Mouse (Mus musculus) monocyte, adult 2 months (primary cell): ENCODE results near the gene Wdr1.

ENCODE experiments used
- DNase-seq, 2 experiments: peaks; one replicate each; pipeline ENCODE4 v3.0.0; 2022; ENCODE audit warnings: low spot score in 2 of 2, low read depth in 1 of 2

Wdr1 gene

DNA sequence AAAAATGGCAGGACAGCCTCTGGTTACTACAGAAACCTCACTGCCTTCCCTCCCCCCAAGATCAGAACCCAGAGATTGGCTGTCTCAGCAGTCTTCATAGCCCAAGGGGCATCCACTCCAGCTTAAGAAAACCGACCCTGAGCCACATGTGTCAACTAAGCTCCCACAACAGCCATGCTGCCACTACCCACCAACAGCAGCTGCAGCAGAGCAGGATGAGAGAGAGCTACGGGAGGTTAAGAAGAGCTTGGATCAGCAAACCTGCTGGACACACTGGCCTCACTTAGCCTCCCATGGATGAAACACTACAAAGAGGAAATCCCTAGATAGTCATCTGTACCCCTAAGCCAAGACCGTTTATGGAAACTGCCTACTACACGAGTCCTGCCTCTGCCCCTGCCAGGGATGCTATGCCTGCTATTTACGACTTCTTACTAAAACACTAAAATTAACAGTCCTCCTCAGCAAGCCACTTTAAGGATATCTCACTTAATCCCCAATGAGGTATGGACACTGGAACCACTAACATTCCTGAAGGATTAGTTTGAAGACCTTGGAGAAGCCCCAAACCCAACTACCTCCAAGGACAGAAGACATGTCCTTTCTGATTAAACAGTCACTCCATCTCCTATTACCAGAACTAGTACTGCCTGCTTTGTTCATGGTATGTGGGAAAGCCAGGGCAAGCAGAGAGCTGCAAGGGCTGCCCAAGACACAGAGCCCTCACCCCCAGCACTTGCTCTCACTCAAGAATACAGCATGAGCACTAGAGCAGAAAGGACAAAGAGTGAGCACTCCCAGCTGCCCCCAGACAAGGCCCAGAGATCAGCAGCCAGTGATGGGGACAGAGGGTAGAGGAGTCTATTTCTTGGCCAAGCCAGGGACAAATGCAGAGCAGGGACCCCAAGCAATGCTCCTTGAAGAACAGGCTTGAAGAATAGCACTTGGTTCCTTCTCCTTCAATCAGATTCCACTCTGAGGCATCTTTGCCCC is 18.3 kb downstream of the Wdr1 start:
- DNase-seq, result no peak

DNA sequence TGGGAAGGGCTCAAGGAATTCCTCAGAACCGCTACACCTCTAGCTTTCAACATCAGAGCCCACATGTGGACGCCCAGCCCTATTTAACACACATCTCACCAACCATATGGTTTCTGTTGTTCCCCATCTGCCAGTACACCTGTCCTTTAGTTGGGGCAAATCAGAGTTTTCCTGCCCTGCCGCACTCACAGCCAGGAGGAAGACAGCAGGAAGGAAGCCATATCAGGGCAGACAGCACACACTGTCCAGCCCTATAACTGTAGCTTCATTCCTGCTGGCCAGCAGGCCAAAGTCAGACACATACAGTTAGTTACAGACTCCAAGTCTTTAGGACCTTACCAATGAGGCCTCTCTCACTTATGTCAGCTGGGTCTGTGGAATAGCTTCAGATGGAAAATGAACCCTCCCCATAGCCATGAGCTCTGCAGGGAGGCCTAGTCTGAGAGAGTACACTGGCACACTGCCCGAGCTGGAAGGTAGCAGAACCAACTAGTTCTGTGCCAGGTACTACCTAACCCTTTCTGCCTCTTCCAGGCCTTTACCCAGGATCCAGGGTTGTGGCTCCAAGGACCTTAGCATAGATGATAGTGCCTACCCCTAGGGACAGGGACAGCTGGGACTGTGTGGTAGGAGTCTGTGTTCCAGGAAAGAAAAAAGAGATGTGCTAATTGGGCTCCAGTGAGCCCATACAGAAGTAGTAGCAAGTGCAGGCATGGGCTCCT is 19.4 kb downstream of the Wdr1 start:
- no peak for DNase-seq

DNA sequence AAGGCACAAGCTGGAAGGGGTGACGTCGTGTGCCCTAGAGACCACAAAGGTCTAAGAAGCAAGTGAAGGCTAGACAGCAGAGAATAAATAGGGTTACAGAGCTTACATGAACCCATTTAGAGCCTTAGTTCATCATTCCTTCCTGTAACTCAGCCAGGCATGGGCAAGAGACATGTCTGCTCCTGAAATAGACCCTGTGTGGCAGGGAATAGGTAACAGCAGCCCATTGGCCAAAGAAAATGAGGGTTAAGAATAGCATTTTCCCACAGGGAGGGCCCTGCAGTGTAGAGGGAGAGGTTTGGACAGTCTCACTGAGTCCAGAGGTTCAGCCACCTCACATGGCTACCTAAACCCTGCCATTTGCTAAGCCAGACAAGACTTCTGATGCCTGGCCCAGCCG is 21.3 kb downstream of the Wdr1 start:
- DNase-seq, result no peak

DNA sequence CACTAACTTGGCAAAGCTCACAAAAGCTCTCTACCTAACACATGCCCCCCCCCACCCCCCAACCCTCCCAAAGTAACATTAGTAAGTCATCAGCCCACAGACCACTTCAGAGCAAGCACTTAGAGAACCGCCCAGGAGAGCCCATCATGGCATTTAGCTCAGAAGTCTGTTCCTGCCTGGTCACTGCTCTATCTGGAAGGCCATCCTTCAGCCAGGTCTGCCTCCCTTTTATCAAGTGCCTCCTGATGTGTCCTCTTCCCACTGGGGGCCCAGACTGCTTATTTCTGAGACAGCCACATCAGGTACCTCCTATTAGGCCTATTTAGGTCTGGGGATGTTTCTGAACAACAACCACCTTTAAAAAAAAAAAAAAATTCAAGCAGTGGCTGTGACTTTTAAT is 22.1 kb downstream of the Wdr1 start:
- no peak for DNase-seq

DNA sequence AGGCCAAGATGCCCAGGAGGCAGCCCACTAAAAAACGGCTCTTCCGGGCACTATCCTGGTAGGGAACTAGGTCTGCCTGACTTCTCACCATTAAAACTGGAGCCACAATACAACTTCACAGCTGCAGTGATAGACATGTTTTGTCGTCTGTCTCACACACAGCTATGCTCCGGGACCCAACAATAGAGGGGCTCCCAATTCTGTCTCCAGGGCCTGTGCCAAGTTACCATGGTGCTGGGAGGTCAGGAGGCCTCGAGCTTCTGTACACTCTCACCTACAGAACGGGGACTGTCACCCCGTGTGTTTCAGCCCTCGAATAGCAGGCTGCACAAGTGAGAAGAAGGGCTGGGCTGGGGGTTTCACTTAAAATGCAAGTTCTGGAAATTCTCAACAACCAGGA is 24.5 kb downstream of the Wdr1 start:
- no peak for DNase-seq

DNA sequence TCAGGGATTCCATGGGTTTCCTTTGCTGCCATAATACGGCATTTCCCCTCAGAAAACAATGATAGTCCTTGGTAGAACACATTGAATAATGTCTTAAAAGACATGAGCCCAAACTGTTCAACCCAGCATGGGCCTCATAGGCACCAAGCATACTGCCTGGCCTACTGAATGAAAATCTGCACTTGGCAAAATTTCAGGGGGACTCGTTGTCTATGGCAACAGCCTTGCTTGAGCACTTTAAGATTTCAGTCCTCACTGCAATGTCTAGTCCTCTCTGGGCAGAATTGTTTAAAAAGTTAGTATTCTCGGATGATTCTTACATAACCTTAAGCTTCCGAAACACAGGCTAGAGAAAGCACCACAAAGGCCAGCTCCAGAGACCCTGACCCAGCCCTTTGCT is 25.2 kb downstream of the Wdr1 start:
- no peak for DNase-seq

DNA sequence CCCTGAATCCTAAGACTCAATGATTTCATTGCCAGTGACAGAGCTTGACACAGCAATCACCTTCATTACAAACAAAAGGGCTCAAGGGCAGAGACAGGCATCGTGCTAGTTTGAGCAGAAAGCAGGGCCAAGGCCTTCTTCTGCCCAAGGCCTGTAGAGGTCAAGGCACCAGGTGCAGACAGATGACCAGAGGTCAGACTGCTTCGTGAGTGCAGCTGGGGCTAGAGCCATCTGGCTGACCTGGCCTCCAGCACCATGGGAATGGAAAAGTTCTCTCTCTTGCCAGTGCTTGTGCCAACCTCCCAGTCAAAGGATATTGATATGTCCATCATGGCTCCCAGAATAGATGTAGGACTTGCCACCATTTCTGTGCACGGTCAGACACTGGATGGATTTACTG is 26.2 kb downstream of the Wdr1 start:
- no peak for DNase-seq

DNA sequence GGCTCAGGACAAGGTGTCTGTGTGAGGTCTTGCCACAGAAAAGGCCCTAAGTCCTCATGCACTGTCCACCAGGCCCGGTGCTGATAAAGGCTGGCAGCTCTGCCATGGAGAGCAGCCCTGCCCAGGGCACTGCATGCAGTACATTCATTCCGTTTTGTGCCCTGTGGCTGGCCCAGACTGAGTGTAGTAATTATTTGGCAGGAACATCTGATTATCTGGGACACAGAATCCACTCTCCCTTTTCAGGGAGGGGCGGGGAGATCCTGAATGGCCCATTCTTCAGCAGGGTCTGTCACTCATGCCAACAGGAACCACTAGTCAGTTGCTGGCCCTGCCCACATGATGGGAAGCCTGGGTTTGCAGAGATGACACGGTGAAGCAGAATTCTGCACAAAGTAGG is 30.9 kb downstream of the Wdr1 start:
- DNase-seq, result no peak

DNA sequence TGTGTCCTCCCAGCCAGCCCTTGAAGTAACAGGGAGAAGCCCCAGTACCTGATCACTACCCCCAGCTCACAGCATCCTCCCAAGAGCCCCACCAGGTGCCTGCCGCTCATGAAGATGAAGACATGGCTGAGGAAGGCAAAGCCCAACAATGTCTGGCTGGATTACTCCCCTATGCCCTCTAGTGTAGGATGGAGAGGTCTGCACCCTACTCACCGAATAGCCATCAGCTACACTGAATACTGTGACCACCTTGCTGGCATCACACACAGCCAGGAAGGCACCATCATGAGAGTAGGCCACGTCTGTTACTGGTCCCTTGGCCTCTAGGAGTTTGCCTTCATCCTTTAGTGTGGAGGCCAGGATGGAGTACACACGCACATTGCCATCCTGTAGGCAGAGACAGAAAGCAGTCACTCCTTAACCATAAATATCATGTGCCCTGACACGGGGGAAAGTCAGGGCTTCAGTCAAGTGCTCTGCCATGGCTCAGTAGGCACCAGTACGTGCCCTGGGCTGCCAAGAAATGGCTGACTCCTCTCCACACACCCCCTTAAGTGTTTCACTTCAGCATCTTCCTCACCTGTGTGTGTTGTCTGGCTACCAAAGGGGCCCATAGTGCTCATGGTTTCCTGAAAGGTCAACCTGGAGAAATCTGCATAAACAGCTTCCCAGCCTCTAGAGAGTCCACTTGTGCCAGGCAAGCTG is 33.1 kb downstream of the Wdr1 start:
- DNase-seq, result no peak

DNA sequence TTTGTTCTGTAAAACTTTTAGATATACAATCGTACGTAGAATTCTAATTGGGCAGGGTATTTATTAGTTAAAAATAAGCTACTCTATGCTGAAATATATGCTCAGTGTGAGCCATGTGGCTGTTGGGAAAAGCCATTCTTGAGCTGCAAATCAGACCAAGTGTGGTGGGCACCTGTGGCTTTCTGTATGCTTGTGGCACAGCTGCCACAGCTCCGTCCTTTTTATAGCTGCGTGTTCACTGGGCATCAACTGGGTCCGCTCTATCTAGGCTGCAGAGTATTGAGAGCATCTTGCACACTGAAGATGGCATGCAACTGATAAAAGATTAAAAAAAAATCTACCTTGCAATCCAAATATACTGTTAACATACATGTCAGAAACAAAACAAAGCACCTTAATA is 40.0 kb downstream of the Wdr1 start:
- DNase-seq, result no peak

DNA sequence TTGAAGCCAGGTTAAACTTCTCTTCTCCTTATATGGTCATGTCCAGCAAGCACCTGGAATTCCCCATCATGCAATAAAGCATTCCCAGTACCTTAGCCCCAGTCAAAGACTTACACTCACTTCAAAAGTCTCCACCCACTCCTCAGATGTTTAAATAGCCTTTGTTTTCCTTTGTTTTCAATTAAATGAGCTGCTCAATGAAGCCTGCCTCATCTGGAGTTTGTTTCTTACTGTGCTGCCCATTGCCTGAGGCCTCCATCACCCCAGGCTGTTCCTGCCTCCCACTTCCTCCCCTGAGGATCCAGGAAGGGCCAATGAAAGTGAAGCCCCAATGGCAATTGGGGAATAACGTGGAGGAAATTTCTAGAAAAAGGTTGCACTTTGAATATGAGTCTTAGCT is 42.2 kb downstream of the Wdr1 start:
- DNase-seq, result no peak

DNA sequence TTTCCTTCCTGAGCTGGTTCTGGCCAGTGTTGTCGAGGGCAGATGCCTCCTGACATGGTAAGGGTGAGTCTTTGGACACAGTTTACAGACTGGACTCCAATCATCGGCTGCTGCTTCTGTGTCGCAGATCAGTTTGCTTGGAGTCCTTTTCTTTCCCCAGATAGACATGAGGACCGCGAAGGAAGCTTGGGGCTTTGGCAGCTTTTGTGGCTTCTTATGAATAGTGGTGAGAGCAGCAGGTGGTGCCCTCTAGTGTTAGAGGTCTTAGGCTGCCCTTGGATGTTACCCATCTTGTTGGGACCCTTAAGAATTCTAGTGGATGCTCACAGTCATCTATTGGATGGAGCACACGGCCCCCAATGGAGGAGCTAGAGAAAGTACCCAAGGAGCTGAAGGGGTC is 46.8 kb downstream of the Wdr1 start:
- no peak for DNase-seq

DNA sequence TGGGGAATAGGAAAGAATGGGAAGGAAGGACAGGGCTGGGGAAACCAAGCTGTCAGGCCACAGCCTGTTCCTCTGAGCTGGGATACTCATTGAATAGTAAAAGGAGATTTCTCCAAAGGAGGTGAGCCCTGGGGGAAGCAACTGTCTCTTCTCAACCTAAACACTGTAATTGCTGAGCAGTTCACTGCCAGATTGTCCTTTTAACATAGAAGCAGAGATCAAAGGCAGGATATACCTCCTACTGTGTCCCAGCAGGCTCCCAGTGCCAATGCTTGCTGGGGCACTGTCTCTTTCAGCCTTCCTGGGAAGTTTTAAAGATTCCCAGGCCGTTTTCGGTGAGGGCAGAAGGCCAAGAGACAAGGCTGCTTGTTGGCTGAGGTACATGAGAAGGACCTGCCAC is 50.0 kb downstream of the Wdr1 start:
- no peak for DNase-seq

DNA sequence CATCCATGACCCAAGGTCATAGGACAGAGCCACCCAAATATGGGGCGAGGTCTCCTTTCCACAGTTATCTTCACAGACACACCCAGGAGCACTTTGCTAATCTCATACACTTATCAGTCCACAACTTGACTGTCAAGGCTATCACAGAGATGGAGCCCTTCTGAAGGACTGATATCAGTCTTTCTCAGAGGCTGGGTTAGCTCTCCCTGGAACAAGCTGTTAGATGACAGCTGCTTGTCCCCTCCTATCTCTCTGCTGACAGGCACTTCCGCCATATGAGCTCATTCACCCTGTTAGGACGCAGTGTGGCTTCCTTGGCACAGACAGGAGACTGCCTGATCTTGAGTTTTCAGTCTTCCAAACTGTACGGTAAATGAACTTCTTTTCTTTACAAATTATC is 53.5 kb downstream of the Wdr1 start:
- DNase-seq, result no peak

DNA sequence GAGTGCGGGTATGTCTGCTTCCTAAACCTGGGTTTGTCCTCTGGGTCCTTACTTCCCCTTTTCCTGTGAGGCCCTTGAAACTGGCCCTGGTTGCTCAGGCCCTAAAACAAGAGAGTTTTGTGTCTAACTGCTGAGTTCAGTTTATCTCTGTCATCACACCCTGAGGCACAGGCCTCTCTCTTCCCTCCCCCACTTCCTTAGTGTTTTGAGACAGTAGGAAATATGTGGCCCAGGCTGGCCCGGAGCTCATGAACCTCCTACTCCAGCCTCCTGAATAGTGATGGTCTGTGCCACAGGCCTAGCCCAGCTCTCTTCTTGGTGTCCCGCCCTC is 57.6 kb downstream of the Wdr1 start:
- DNase-seq, result peak; percentile 37 to 49

DNA sequence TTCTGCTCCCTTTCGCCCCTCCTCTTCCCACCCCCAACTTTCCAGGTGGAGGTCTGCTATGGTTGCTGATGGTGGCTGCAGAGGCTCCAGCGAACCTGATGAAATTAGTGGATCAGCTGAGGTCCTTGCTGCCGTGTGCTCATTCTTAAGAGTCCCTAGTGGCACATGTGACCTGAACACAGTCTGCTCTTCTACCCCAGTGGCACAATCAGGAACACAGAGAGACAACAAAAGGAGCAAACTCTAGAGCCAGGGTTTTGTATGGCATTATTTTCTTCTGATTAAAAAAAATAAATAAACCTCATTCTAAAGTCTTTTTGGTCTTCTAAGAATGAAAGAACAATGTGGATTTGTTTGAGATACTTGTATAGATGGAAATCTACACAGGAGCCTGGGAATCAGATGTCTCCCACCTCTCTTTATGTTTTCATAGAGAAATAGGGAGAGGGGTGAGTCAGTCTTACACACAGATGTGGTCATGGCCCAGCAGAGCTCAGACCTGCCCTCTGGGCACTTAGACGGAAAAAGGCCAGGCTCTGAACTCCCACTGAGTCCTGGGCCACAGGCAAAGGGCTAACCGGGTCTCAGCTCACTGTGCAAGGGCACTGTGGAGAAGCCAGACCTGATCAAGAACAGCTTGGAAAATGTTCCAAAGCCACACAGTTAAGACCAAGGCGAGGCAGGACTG is 58.1 kb downstream of the Wdr1 start:
- no peak for DNase-seq

DNA sequence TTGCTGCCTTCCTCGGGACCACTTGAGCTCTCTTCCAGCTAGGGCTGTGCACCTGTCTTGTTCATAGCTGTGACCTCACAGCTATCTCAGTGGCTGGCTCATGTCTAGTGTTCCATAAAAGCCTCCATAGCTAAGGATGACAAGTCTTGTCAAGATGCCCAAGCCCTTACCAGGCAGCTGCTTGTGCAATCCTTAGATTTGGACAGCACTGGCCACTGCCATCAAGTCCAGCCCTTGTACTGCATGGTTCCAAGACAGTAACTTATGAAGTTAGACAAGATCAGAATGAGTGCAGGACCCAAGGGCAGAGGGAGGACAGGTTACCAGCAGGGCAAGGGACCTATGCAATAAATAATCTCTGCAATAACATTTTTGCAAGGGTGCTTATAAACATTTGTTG is 58.9 kb downstream of the Wdr1 start:
- no peak for DNase-seq

DNA sequence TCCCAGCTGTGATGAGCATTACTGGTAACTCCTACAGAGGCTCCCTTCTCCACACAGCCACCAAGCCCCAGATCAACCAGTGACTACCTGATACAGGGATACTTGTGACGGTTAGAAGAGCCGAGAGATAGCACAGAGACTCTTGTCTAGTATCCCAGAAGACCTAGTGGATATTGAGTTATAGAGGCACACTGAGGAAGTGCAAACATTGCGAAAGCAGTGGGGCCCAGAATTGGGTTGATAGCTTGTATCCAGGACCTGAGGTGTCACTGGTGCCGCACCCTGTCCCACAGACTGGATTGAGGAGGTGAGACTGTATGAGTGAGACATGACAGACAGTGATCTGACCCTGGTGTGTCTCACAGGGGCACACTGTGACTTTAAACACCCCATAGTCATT is 60.0 kb downstream of the Wdr1 start, which contains the start of gene Slc2a9:
Slc2a9 (minus strand) TSS at position 152 of the 400 bp plus-strand sequence.
- peak in 1 of 2 experiments; percentile 46 for DNase-seq

DNA sequence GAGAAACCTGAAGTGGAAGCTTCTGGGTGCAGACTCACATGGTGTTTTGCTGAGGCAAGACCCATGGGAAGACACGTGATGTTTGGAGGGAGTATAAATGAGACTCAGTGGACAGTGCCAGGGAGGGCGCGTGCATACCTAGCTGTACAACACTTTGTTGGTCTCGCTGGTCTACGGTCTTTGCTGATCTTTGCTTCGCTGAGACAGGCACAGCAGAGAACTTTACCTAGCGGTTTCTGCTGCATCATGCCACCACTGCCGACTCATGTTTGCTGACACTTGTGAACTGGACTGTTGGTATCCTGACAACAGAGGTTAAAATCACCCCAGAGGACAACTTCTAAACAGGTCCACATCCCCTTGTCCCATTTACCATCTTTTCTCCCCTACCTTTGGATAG is 63.0 kb downstream of the Wdr1 start:
- DNase-seq, result peak in 1 of 2 experiments; percentile 12

DNA sequence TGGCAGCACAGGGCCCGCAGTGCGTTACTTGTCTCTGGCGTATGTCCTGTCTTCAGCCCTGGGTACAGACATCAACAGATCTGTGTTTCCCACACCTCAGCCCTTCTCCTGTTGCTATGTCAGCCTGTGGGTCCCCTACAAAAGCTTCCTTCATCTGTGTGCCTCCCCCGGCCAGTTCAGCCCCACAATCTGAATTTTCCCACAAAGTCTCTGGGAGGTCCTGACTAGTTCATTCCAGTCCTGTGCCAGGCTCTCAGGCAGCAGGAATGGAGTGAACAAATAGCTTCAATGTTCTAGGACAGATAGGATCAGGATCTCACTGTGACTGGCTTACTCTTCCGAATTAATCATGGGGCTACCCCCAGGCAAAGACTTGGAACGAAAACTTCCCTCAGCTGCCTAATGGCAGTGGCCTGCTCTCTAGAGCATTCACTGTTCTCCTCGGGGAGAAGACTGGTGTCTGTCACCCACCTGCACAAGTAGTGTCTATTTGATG is 63.7 kb downstream of the Wdr1 start:
- DNase-seq, result no peak

DNA sequence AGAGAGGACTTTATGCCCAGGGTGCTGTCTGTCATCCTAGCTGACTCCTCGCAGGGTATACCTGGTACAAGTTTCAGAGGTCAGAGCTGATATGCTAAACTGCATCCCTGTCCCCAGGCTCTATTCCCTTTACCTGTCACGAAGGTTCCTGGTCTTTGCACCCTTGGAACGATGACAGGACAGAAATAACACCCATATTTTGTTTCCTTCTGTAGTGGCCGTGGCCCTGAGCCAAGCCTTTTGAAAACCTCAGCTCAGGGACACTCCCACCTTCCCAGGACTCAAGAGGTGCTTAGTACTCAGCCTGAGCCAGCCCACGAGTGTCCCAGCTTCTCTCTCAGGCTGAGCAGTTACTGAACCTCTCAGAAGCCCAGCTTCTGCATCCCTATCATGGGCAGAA is 64.5 kb downstream of the Wdr1 start:
- DNase-seq, result no peak
